Mouse (Mus musculus) erythroblast, embryonic 14.5 days (primary cell): ENCODE data around the gene Nhsl1.

Experiments
- GATA1 ChIP-seq: IDR thresholded peaks from 2 replicates; pipeline ENCODE4 v1.6.1; 2012; ENCODE audit warnings: low read length, inconsistent platforms, mixed read lengths
- TAL1 ChIP-seq: IDR thresholded peaks from 3 replicates; pipeline ENCODE4 v1.6.1; 2012; ENCODE audit warnings: low read length, inconsistent platforms, mixed read lengths

GRCm38 (mm10) chr10:18511496-18511895 is 192.7 kb downstream of the Nhsl1 start:
- TF ChIP-seq GATA1 (no peak), TAL1 (no peak)
